Mouse (Mus musculus): ENCODE data around the gene Pphln1.

- TF ChIP-seq POLR2A (IDR thresholded peaks at IDR 0.05; ENCODE audit: insufficient read depth, low read depth, low read length) (no peak), EP300 (IDR thresholded peaks at IDR 0.05; ENCODE audit: insufficient read depth, low read depth, low read length) (no peak), CTCF (IDR thresholded peaks at IDR 0.05) (no peak)
Observed at GRCm38 (mm10) chr15:93402730-93403129, 4.6 kb downstream of the Pphln1 start.

Measured in heart, adult 2 months (tissue).